Mouse (Mus musculus): Measurements from ENCODE around the gene Kdm4c. TPM values are rescaled to one million over a fixed set of nuclear protein-coding genes. Genes with fewer than 3 reads are reported as not detected.
"Not testable (repeated sequence)": the region's sequence is repeated elsewhere in the genome, so short reads cannot be mapped to it uniquely, and the experiment has no call there.

The Kdm4c gene
- polyA plus RNA-seq, 1 experiment, result not detected

DNA sequence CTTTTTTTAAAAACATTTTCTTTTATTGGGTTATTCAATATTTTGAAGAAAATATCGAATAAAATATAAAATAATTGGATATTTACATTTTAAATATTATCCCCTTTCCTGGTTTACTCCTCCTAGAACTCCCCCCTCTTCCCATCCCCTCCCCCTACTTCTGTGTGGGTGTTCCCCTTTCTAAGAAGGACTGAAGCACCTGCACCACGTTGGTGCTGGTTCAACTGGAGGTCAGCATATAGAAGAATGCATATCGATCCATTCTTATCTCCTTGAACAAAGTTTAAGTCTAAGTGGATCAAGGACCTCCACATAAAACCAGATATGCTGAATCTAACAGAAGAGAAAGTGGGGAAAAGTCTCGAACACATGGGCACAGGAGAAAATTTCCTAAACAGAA is 144.3 kb downstream of the Kdm4c start:
- TF ChIP-seq POLR2A (IDR thresholded peaks at IDR 0.05; ENCODE audit: insufficient read depth, low read depth, low read length) (no peak), CTCF (IDR thresholded peaks at IDR 0.05; ENCODE audit: insufficient read depth, low read depth, low read length) (no peak)

DNA sequence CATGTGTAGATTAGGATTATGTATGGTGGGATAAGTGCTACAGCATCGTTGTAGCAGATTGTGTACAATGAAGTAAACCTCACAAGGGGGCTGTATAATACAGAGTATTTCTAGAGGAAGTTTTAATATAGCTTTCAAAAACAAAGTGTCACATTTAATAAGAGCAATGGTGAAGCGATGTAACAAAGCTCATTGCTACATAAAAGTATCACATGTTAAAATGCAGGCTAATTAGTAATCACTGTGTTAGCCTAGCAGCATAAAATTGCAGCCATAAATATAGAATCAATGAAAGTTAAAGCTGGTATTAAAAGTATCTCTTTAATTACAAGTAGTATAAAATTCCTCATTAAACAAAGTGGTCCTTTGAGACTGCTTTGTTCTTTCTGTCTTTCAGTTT is 150.9 kb downstream of the Kdm4c start:
- TF ChIP-seq POLR2A (IDR thresholded peaks at IDR 0.05; ENCODE audit: insufficient read depth, low read depth, low read length) (no peak), CTCF (IDR thresholded peaks at IDR 0.05; ENCODE audit: insufficient read depth, low read depth, low read length) (no peak)
- H3K4me3 ChIP-seq (ENCODE audit: insufficient read depth, low read depth, low read length), result no peak overlapping the region
- WGBS, result 47% methylated on average over 2 of the region's 2 CpGs

More for the DNA sequence above, 144.3 kb downstream of the Kdm4c start:
- Histone ChIP-seq H3K4me1 (ENCODE audit: control insufficient read depth, insufficient read depth, low read length) (no peaks in the 10 kb centered on the region), H3K4me3 (ENCODE audit: insufficient read depth, low read depth, low read length) (no peak overlapping the region), H3K27ac (ENCODE audit: insufficient read depth, low read depth, low read length) (no peak overlapping the region)
- WGBS, result 82% methylated on average over 4 of the region's 4 CpGs

DNA sequence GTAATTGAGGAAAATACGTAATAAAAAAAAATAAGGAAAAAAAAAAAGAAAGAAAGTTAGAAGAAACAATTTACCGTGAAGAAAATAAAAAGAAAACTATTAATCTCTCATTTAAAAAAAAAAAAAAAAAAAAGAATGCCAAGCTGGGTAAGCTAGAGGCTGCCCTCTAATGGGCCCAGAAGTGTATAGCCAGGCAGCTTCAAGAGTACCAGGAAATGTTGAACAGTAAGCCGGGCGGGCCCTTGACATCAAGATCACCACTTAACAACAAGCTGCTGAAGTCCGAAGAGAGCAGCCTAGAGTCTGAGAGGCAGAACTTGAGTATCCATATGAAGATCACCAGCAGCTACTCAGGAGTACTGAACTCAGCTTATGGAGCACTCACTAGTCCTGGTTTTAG is 154.3 kb downstream of the Kdm4c start:
- H3K27ac ChIP-seq (ENCODE audit: insufficient read depth, low read depth, low read length), result no peak overlapping the region
- no peaks in the 10 kb centered on the region for H3K4me1 ChIP-seq (ENCODE audit: control insufficient read depth, insufficient read depth, low read length)
- no peak for TF ChIP-seq POLR2A (IDR thresholded peaks at IDR 0.05; ENCODE audit: insufficient read depth, low read depth, low read length)
- TF ChIP-seq CTCF (IDR thresholded peaks at IDR 0.05; ENCODE audit: insufficient read depth, low read depth, low read length), result no peak
- H3K4me3 ChIP-seq (ENCODE audit: insufficient read depth, low read depth, low read length), result no peak overlapping the region
- over 99% methylated on average over 5 of the region's 5 CpGs for WGBS

More for the DNA sequence above, 150.9 kb downstream of the Kdm4c start:
- no peaks in the 10 kb centered on the region for H3K4me1 ChIP-seq (ENCODE audit: control insufficient read depth, insufficient read depth, low read length)
- no peak overlapping the region for H3K27ac ChIP-seq (ENCODE audit: insufficient read depth, low read depth, low read length)

DNA sequence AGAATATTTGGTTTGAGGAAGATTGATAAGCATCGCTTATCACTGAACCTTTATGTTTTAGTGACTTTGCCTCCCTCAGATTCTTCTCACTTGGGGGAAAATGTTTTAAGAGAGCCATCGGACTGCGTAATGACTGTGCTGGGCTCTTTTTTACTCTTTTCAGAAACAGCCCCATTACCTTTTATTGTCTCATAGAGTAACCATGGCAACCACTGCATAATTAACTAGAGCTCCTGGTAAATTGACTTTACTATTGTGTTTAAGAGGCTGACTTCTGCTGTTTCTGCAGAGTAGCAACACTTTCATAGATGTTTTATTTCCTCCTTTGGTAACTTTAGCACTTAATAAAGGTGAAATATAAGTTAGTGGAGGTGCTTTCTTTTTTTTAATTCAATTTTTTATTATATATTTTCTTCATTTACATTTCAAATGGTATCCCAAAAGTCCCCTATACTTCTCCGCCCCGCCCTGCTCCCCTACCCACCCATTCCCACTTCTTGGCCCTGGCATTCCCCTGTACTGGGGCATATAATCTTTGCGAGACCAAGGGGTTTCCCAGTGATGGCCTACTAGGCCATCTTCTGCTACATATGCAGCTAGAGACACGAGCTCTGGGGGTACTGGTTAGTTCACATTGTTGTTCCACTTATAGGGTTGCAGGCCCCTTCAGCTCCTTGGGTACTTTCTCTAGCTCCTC is 159.5 kb downstream of the Kdm4c start:
- not testable (repeated sequence) for H3K27ac ChIP-seq (ENCODE audit: insufficient read depth, low read depth, low read length); H3K4me1 ChIP-seq (ENCODE audit: control insufficient read depth, insufficient read depth, low read length); H3K4me3 ChIP-seq (ENCODE audit: insufficient read depth, low read depth, low read length)
- WGBS, result 61% methylated on average over 7 of the region's 7 CpGs

DNA sequence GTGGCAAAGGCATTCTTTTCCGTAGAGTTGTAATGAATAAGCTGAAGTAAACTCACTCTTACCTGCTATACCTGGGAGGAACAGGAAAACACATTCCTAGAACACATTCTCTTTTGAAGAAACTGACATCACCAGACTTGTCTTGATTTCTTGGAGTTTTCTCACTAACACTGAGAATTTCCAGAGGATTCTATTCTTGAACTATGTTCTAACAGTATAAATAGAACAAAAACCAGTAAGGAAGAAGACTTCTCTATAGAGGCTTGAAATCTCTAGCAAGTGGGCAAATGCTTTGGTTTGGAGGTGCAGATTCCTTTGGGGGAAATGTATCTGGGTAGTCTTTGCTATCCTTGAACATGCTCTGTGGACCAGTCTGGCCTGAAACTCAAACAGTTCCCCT is 166.4 kb downstream of the Kdm4c start:
- TF ChIP-seq POLR2A (IDR thresholded peaks at IDR 0.05; ENCODE audit: insufficient read depth, low read depth, low read length), result no peak
- TF ChIP-seq CTCF (IDR thresholded peaks at IDR 0.05; ENCODE audit: insufficient read depth, low read depth, low read length), result no peak
- 79% methylated on average over 1 of the region's 1 CpGs for WGBS

DNA sequence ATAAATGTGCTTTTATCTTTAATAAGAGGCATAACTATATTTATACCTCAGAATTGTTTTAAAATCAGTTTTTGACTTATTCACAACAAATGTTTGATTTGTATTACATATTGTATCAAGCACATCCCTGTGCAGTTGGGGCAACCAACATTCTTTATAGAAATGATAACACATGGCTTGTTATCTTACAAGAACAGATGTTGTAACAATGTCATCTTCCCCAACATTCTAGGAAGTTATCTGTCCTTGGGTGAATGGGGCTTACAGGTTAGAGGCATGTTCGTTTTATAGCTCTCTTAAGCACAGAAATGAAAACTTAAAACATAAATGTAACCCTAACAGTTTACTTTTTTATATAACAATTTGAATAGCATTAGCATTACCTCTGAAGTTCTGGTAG is 177.5 kb downstream of the Kdm4c start:
- Histone ChIP-seq H3K27ac (ENCODE audit: insufficient read depth, low read depth, low read length) (no peak overlapping the region), H3K4me1 (ENCODE audit: control insufficient read depth, insufficient read depth, low read length) (no peaks in the 10 kb centered on the region), H3K4me3 (ENCODE audit: insufficient read depth, low read depth, low read length) (no peak overlapping the region)
- TF ChIP-seq POLR2A (IDR thresholded peaks at IDR 0.05; ENCODE audit: insufficient read depth, low read depth, low read length), result no peak
- TF ChIP-seq CTCF (IDR thresholded peaks at IDR 0.05; ENCODE audit: insufficient read depth, low read depth, low read length), result no peak
- WGBS, result 93% methylated on average over 1 of the region's 1 CpGs

More for the DNA sequence above, 166.4 kb downstream of the Kdm4c start:
- no peak overlapping the region for H3K4me3 ChIP-seq (ENCODE audit: insufficient read depth, low read depth, low read length)
- H3K4me1 ChIP-seq (ENCODE audit: control insufficient read depth, insufficient read depth, low read length), result peaks cover 3% of the 10 kb centered on the region; the same call in 1 of the 2 replicates
- H3K27ac ChIP-seq (ENCODE audit: insufficient read depth, low read depth, low read length), result no peak overlapping the region

Other genes with a start within 250 kb of the Kdm4c start
- gene Frmd3, start 229.1 kb upstream of the Kdm4c start, polyA plus RNA-seq (2012; ENCODE audit: insufficient read depth, insufficient read length, low replicate concordance, missing spikeins), result not detected in 2 replicates

All from olfactory bulb, adult 2 months (tissue).